Mouse (Mus musculus): Measurements from ENCODE around the gene BC049730.

BC049730 gene

GRCm38 (mm10) chr7:24762574-24762973 lies 53.5 kb downstream of the BC049730 start:
- DNase-seq (ENCODE audit: low read depth), result no peak

Data from c-Kit-positive CD71-negative TER-119-negative erythroid progenitor cells, embryonic 14.5 days (primary cell).